In genomic region chr17:3113737-3114357, GRCm38 (mm10) we compare ENCODE assay signal across 8 mouse cellular contexts. TPM values are rescaled to one million over a fixed set of nuclear protein-coding genes. Genes with fewer than 3 reads are reported as not detected.
A peak's percentile ranks its signal among the peaks of the same experiment; 100 is the strongest.
DNase-seq lines count a peak whose midpoint lies in the region; ATAC-seq and TF ChIP-seq lines count a peak whose summit lies in the region.

No protein-coding gene starts in this region.

- peak; percentile 79 for DNase-seq in heart, adult 11 months
- DNase-seq in heart, postnatal 25 days (ENCODE audit: low spot score) = no peak
- DNase-seq in CH12.LX (ENCODE audit: extremely low read depth) = peak; percentile 26
- no peak for DNase-seq in right cerebral cortex, adult 18-20 months
- no peak for DNase-seq in urinary bladder, postnatal 36 days (ENCODE audit: low spot score in 2 of 2)

- TF ChIP-seq EP300 in CH12.LX (IDR thresholded peaks at IDR 0.05; ENCODE audit: low read length) = no peak

- ATAC-seq in embryonic facial prominence, embryonic 13.5 days (ENCODE audit: insufficient number of reproducible peaks, insufficient read depth, low FRiP score, low TSS enrichment, low read depth) = no peak
- ATAC-seq in limb, embryonic 12.5 days (ENCODE audit: insufficient number of reproducible peaks, insufficient read depth, low FRiP score, low TSS enrichment, low read depth) = no peak

- TF ChIP-seq CTCF in CH12.LX (conservative IDR thresholded peaks at IDR 0.05 in 1 of 2, IDR thresholded peaks at IDR 0.05 in 1 of 2; ENCODE audit: low read depth in 2 of 2, low read length in 2 of 2) = no peak
- TF ChIP-seq CTCF in olfactory bulb, adult 2 months (IDR thresholded peaks at IDR 0.05; ENCODE audit: insufficient read depth, low read depth, low read length) = no peak

- H3K9ac ChIP-seq in CH12.LX (ENCODE audit: insufficient read depth, low read depth) = peak overlapping the region; percentile 87
- H3K9ac ChIP-seq in embryonic facial prominence, embryonic 13.5 days = peak overlapping the region; percentile 97
- peak overlapping the region; percentile 98 for H3K9ac ChIP-seq in limb, embryonic 12.5 days (replicated peaks)

- in situ Hi-C loops in CH12.LX (cut with MboI; ENCODE audit: low pct_ligation_motif_present, low pct_unique_long_range_greater_than_20kb, low sequenced_read_pairs) = no loop called here

- 1% methylated on average over 16 of the region's 16 CpGs for WGBS in embryonic facial prominence, embryonic 13.5 days
- WGBS in limb, embryonic 12.5 days = 3% methylated on average over 16 of the region's 16 CpGs
- under 1% methylated on average over 16 of the region's 16 CpGs for WGBS in olfactory bulb, adult 2 months

- no peaks in the 10 kb centered on the region for H3K27me3 ChIP-seq in CH12.LX (replicated peaks)
- no peaks in the 10 kb centered on the region for H3K27me3 ChIP-seq in embryonic facial prominence, embryonic 13.5 days
- H3K27me3 ChIP-seq in limb, embryonic 12.5 days = no peaks in the 10 kb centered on the region

- H3K27ac ChIP-seq in CH12.LX (ENCODE audit: insufficient read depth, low read depth) = no peak overlapping the region
- H3K27ac ChIP-seq in embryonic facial prominence, embryonic 13.5 days = peak overlapping the region; percentile 99
- peak overlapping the region; percentile 99 for H3K27ac ChIP-seq in limb, embryonic 12.5 days
- peak overlapping the region; percentile 57 for H3K27ac ChIP-seq in olfactory bulb, adult 2 months (ENCODE audit: insufficient read depth, low read depth, low read length)

- TF ChIP-seq RAD21 in CH12.LX (IDR thresholded peaks at IDR 0.05; ENCODE audit: low read depth, low read length) = no peak

- intact Hi-C loops in heart, postnatal 25 days (cut with DNase I) = loop anchor here (10.0 kb wide), 1 partner anchor 111 kb away; no protein-coding TSS in a partner anchor

- H3K4me2 ChIP-seq in CH12.LX (ENCODE audit: insufficient read depth, low read depth, poor library complexity, severe bottlenecking) = peak overlapping the region; percentile 98
- peak overlapping the region; percentile 71 for H3K4me2 ChIP-seq in embryonic facial prominence, embryonic 13.5 days
- peak overlapping the region; percentile 73 for H3K4me2 ChIP-seq in limb, embryonic 12.5 days

- TF ChIP-seq POLR2A in CH12.LX (IDR thresholded peaks at IDR 0.05; ENCODE audit: low read depth, low read length) = no peak
- no peak for TF ChIP-seq POLR2A in olfactory bulb, adult 2 months (IDR thresholded peaks at IDR 0.05; ENCODE audit: insufficient read depth, low read depth, low read length)

- H3K79me2 ChIP-seq in CH12.LX (replicated peaks; ENCODE audit: control insufficient read depth, extremely low read depth, insufficient read depth, poor library complexity, severe bottlenecking) = peaks cover 43% of the 10 kb centered on the region

- H3K36me3 ChIP-seq in CH12.LX (replicated peaks in 1 of 2; ENCODE audit: control insufficient read depth in 1 of 2, insufficient read depth in 1 of 2, low read length in 1 of 2) = peaks cover 0 to 15% of the 10 kb centered on the region in 2 experiments
- peaks cover 5% of the 10 kb centered on the region; the same call in 1 of the 2 replicates for H3K36me3 ChIP-seq in embryonic facial prominence, embryonic 13.5 days
- peaks cover 6% of the 10 kb centered on the region for H3K36me3 ChIP-seq in limb, embryonic 12.5 days

- dilution Hi-C loops in CH12.LX (cut with MboI; ENCODE audit: extremely low pct_ligation_motif_present, extremely low pct_unique_long_range_greater_than_20kb, low sequenced_read_pairs) = no loop called here

- no peaks in the 10 kb centered on the region for H3K9me3 ChIP-seq in CH12.LX (replicated peaks; ENCODE audit: low read length)
- H3K9me3 ChIP-seq in embryonic facial prominence, embryonic 13.5 days = no peaks in the 10 kb centered on the region
- H3K9me3 ChIP-seq in limb, embryonic 12.5 days = no peaks in the 10 kb centered on the region

- H3K4me1 ChIP-seq in CH12.LX (ENCODE audit: control insufficient read depth in 1 of 2, insufficient read depth in 2 of 2) = peaks cover 9 to 20% of the 10 kb centered on the region in 2 experiments; a peak in 3 of 4 replicates
- H3K4me1 ChIP-seq in embryonic facial prominence, embryonic 13.5 days = peaks cover 23% of the 10 kb centered on the region
- H3K4me1 ChIP-seq in limb, embryonic 12.5 days (replicated peaks) = peaks cover 6% of the 10 kb centered on the region
- peaks cover 5% of the 10 kb centered on the region; the same call in 1 of the 2 replicates for H3K4me1 ChIP-seq in olfactory bulb, adult 2 months (ENCODE audit: control insufficient read depth, insufficient read depth, low read length)

- peak overlapping the region; percentile 91 to 95 (median 92) for H3K4me3 ChIP-seq in CH12.LX (replicated peaks in 1 of 3; ENCODE audit: low read depth in 2 of 3, low read length in 2 of 3, poor library complexity in 1 of 3)
- peak overlapping the region; percentile 93 for H3K4me3 ChIP-seq in embryonic facial prominence, embryonic 13.5 days
- peak overlapping the region; percentile 98 for H3K4me3 ChIP-seq in limb, embryonic 12.5 days (replicated peaks)
- H3K4me3 ChIP-seq in olfactory bulb, adult 2 months (ENCODE audit: insufficient read depth, low read depth, low read length) = peak overlapping the region; percentile 76

TF ChIP-seq in CH12.LX, 34 proteins besides CTCF, POLR2A, EP300 and RAD21:
- TF ChIP-seq MYC (IDR thresholded peaks at IDR 0.05; ENCODE audit: low read depth, low read length) (no peak), E2F4 (IDR thresholded peaks at IDR 0.05; ENCODE audit: insufficient replicate concordance, low read depth, low read length) (no peak), TCF12 (IDR thresholded peaks at IDR 0.05; ENCODE audit: low read depth, low read length) (no peak), RCOR1 (conservative IDR thresholded peaks at IDR 0.05; ENCODE audit: low read depth, low read length) (no peak), NELFE (IDR thresholded peaks at IDR 0.05; ENCODE audit: low read depth, low read length) (no peak), JUND (conservative IDR thresholded peaks at IDR 0.05; ENCODE audit: low read depth, low read length) (no peak), HCFC1 (IDR thresholded peaks at IDR 0.05; ENCODE audit: low read depth, low read length) (no peak), CHD1 (IDR thresholded peaks at IDR 0.05; ENCODE audit: low read depth, low read length) (no peak), UBTF (IDR thresholded peaks at IDR 0.05; ENCODE audit: low read depth, low read length) (no peak), MAZ (IDR thresholded peaks at IDR 0.05; ENCODE audit: low read depth, low read length) (no peak), USF1 (IDR thresholded peaks at IDR 0.05; ENCODE audit: low read depth, low read length) (no peak), MAX (IDR thresholded peaks at IDR 0.05; ENCODE audit: low read length) (no peak), TBP (conservative IDR thresholded peaks at IDR 0.05; ENCODE audit: low read depth, low read length) (no peak), SMC3 (IDR thresholded peaks at IDR 0.05; ENCODE audit: low read depth, low read length) (no peak)

RNA-seq across cellular contexts. Expression of gene Scaf8, which starts 0.9 kb away (rescaled TPM):
- 10 to 100 TPM; 28.2 to 31.6 TPM for total RNA-seq in heart, postnatal 25 days (2021)
- total RNA-seq in CH12.LX (2012; rRNA removed) (23.9 and 26.2 TPM in 2 replicates), CH12.LX (2014; rRNA removed) (30.7 and 31.8 TPM in 2 replicates)
- polyA plus RNA-seq in CH12.LX (2012; ENCODE audit: insufficient read length, low read depth) = 33.5 and 47.3 TPM in 2 replicates
- polyA plus RNA-seq in embryonic facial prominence, embryonic 13.5 days (2015; fragmentation: Nextera tagmentation; extraction: Ambion mirVana) = 22.7 and 22.8 TPM in 2 replicates
- polyA plus RNA-seq in limb, embryonic 12.5 days (2016; fragmentation: Nextera tagmentation; extraction: Ambion mirVana) = 28.8 and 29.6 TPM in 2 replicates
- 94.1 TPM in 1 of 2 replicates, not detected in the other for polyA plus RNA-seq in olfactory bulb, adult 2 months (2012; ENCODE audit: insufficient read depth, insufficient read length, low replicate concordance, missing spikeins)

Comparison
In these comparisons a context has a peak if more than half of its experiments do, and no peak if none do; other contexts are left out.
1. DNase-seq: peak in heart, adult 11 months (single experiment) and CH12.LX (single experiment); none in heart, postnatal 25 days (single experiment), right cerebral cortex, adult 18-20 months (single experiment) and urinary bladder, postnatal 36 days (0 of 2).
2. Peak in every context shown above with its lines, with median percentiles within 50 percentile points of each other: H3K4me2 ChIP-seq, H3K4me3 ChIP-seq and H3K9ac ChIP-seq.